In genomic region chr2:117027071-117027470, GRCm38 (mm10) we compare ENCODE assay signal across 10 mouse cellular contexts.
"Had no signal": no experiment of that assay in that cellular context is flagged by ENCODE, and none has a peak within 500 bp of the region (broad histone marks: within the 10 kb centered on the region; RNA-seq: fewer than 3 reads in every experiment).

No protein-coding gene starts in this region.

- DNase-seq: kidney, adult 11 months; kidney, postnatal 14 days; kidney, postnatal 4 days; liver, embryonic 13.5 days; lung, embryonic 14.5 days; right cerebral cortex, adult 18-20 months; right cerebral cortex, postnatal 14 days; right cerebral cortex, postnatal 4 days; thymus, adult 18-20 months; thymus, postnatal 36 days had no signal
